Mouse (Mus musculus) ovary, postnatal 10 days (tissue): Measurements from ENCODE around the gene Ccdc24.
A peak's percentile ranks its signal among the peaks of the same experiment; 100 is the strongest.

Experiments used
- DNase-seq: peaks from one replicate; pipeline ENCODE4 v3.0.0; 2022; ENCODE audit warnings: low spot score

Gene Ccdc24

DNA sequence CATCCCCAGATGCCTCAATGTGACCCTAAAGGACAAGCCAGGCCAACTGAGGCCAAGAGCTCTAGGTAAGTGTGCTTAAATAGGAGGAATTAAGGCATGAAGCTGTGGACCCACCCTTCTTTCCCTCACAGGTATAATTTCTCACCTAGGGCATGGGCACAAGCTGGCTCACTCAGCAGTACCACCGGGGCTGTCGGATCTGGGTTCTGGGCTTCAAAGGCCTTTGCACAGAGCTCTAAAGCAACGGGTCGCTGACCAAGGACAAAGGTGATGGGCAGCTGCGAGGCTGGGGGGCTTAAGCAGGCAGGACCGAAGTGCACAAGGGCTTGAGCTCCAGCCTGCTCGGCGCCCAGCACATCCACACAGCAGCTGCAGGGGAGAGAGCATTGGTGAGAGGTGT lies 18.4 kb upstream of the Ccdc24 start:
- no peak for DNase-seq

DNA sequence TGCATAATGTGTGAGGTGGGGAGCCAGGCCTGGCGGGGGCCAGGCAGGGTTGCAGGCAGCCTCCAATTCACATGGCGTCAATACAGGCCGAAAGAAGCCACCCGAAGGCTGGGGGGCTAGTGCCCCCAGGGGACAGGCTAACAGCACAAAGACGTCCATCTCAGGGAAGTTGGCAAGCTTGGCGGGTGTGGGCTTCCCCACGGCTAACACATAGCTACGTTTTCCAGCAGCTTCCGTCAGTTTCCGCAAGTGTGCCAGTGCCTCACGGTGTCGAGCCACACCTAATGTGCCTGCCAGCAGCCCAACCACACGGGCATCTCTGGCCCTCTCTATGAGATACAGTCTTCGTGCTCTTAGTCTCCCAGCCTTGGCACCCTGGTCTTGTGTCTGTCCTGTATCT lies 17.7 kb upstream of the Ccdc24 start:
- DNase-seq, result no peak

DNA sequence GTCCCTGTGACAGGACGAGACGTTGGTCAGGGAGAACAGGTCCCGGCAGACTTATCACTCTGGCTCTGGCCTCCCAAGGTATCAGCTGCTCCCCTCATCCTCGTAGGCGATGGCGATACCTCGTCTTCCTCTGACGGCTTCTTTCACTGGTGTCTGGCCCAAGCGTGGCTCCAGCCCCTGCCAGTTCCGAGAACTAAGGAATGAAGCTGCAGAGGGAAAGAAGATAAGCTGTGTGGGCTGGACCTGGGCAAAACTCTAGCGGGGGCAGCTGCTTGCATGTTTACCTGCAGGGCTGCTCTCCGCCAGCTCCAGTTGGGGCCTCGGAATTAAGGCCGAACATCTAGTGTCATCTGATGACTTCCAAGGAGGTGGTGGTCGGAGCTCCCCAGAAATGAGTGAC lies 17.1 kb upstream of the Ccdc24 start:
- DNase-seq, result no peak

DNA sequence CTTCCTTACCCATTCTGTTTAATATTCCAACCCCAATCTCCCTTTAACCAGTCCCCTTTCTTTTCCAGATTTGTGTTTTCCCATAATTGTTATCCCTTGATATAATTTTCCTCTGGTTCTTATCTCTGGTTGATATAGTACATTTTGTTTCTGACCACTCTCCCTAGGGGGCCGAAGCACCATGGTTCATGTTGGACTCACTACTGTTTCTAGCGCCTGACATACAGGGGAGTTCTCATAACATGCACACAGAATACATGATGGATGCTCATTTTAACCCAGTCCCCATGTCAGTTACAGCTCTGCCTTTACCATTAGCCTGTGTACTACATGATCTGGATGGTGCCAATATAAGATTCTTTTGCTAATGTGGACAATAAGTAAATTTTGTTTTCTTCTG lies 15.6 kb upstream of the Ccdc24 start:
- DNase-seq, result no peak

DNA sequence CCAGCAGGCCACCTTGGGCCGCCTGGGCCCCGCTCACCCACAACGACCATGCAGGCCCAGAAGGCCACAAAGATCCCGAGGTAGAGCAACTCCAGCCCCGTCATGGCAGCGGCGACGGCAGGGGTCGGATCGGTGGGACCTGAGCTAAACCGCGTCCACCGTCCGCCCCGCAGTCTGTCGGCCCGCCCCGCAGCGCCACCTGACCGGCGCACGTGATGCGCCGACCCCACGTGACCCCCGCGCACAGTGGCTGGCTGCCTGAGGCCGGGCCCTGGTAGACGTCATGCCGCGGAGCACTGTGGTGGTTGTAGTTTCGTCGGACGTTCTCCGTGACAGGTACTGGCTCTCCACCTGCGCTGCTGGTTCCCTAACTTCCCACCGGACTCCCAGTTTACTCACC lies 14.8 kb upstream of the Ccdc24 start, which contains the start of gene Atp6v0b:
Gene Atp6v0b (minus strand): TSS at position 201 of the 400 bp plus-strand sequence.
- peak; percentile 81 for DNase-seq

DNA sequence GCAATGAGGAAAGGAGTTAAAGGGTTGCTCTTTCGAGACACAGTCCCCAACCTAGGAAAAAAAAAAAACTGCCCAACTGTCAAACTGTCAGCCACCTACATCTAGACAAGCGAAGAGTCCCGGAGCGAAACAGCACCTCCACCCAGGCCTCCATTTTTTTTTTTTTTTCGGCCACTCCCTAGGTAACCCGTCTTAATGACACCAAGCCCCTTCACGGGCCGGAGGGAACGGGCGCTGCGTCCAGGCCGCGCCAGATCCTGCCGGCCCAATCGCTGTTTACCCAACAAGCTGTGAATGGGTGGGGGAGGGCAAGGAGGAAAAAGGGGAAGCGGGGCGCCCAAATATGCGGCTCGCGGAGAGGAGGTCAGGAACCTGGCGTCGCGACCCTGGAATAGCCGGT lies 14.3 kb upstream of the Ccdc24 start:
- DNase-seq, result no peak

DNA sequence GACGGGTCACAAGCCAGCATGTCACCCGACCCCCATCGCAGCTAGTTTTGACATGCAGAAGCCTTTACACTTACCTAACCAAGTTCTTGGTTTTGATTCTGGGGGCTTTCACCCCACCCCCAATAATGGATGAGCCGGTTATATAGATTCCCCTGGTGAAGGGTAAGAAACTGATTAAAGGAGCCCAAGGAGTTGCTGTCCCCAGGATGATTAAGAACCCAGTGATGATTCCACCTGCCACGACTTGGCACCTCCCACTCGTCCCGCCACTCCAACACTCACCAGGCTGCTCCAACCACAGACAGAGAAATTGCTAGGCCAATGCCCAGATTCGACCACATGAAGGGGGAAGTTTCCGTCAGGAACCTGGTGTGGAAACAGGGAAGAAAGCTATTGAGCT lies 13.6 kb upstream of the Ccdc24 start:
- DNase-seq, result no peak

DNA sequence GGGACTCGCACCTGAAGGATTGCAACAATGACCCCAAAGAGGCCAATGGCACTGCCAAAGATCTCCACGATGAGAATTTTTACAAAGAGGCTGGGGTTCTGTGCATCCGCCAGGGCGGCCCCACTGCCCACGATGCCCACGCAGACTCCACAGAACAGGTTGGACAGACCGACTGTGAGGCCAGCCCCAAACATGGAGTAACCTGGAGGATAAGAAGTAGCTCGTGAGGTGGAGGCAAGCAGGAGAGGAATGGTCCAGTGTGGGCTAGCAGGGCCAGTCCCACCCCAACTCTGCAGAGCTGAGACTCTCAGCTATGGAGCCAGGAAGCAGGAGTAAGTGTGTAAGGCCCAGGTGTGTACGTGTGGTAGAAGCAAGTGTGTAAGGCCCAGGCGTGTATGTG lies 12.7 kb upstream of the Ccdc24 start:
- no peak for DNase-seq

DNA sequence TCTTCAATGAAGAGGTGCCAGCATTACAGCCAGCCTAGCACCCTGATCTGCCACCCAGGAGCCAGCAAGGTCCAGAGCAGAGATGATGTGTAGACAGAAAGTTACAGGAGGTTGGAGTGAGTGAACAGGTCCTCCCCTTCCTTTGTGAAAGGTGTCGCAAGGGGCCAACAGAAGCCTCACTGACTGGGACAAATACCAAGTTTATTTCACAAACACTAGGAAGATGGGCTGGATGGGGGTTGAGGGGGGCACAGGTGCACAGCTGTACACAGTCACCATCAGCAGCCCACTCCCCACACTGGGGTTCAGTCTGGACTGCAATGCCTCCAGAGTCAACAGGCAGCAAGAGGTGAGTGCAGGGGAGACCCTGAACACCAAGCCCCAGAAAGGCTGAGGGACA lies 11.8 kb upstream of the Ccdc24 start:
- no peak for DNase-seq

DNA sequence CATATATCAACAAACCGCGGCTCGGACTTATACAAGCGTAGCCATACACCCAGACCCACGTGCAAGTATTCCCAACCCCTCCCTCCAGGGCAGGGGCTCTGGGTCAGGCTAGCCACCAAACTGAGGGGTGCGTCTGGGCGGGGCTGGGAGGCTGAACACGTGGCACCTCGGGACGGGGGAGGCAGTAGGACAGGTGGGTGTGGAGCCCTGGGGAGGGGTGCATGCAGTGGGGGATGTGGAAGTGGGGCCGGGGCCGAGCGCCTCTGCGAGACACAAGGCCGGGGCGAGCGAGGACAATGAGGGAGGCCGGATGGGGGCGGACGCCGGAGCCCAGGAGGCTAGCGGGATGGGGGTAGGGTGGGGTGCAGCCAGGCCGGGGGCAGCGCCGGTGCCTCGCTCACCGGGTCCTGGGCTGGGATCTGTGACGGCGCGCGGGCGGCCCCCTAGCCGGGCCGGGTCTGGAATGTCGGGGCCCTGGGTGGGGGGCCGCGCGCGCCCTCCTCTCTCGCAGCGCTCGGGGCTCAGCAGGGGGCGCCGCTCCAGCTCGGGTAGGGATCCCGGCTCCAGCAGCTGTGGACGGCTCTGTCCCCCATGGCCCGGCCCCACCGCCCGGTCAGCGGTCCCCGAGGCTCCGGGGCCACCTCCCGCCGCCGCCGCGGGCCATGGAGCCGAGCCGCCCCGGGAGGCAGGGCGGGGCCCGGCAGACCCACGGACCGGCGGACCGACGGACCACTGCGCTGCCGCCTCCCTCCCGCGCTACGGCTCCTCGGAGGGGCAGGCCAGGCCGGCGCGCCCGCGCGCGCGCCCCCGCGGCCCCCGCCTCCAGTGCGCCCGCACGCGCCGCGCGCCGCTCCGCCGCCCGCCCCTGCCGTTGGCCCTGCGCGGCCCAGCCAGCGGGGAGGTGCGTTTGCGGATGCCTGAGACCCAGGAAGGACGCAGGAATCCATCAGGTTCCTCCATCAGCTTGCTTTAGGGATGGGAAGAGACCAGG lies 10.6 kb upstream of the Ccdc24 start, which contains the start of gene B4galt2:
Gene B4galt2 (minus strand): TSS at position 787 of the 991 bp plus-strand sequence.
- no peak for DNase-seq

DNA sequence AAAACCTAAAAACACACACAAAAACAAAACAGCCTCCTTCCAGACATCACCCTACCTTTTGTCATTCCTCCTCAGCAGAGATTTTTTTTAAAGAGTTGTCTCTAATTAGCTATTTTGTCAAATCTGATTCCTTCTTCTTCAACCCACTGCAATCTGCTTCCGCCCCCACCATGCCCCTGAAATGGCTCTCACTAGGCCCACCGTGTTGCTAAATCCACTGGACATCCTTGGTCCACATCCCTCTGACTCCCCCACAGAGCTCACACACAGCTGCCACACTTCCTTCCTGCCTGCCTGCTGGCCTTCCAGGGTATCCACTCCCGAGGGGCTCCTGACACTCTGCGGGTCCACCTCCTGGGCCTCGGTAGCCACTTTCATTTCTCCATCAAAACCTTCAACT lies 6.3 kb upstream of the Ccdc24 start:
- no peak for DNase-seq

DNA sequence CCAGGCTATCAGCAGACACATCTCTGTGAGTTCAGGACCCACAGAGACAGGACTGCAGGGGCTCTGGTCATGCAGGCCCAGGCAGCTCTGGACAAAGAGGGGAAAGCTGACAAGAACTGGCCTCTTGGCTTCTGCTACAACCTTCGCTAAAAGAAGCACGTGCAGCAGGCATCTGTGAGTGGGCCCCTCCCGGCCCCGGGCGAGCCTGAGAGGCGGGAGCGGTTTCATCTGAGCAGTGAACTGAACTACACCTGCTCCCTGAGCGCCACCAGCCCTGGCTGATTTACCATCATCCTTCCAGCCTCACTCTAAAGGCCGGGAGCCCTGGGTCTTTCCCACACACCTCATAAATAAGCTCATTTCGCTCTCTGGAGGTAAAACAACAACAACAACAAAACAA lies 5.9 kb upstream of the Ccdc24 start:
- no peak for DNase-seq

DNA sequence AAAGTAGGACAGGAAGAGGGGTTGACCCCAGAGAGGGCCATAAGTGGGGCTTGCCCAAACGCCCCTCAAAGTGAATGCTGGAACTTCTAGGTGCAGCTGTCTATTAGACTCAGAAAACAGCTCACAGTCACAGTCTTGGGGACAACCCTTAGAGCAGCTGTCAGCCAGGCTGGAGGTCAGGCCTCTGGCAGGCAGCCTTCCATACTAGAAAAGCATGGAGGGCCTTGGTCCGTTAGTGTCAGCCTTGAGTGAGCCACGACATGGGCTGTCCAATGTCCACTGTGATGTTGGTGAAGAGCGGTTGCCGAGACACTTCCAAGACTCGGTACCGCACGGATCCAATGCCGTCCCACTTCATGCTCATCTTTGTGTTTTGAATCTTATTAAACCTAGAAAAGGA lies 1.3 kb upstream of the Ccdc24 start:
- no peak for DNase-seq

DNA sequence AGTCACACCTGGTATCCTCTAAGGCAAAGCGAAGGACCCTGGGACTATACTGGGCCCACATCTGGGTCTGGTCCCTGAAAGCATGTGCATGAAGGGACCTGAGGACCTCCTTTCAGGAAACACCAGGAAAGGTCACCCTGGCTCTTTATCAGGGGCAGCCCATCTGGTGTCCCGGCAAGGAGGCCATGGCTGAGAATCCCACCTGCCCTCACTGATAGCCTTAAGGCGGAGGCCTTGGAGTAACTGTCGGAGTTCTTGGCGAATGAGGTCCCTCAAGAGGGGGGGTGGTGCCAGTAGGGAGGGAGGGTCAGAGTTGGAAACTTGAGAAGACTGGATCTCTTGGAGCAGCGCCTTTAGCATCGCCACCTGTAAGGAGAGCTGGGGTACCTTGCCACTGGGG lies 570 bp downstream of the Ccdc24 start:
- DNase-seq, result no peak

DNA sequence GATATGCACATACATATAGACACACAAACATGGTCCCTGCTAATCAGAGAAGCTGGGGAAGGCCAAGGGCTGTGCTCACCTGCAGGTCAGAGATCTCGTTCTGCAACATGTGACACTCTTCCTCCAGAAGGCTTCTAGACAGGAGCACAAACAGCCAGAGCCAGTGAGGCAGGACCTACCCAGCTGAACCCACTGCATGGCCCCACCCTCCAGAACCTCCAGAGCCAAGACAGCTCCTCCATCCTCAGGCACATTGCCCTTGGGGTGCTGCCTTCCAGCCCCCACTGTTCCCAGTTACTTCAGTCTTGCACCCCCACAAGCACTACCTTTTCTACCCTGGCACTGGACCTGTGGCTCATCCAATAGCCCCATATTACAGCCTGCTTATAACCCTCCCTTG lies 1.9 kb downstream of the Ccdc24 start:
- DNase-seq, result no peak

DNA sequence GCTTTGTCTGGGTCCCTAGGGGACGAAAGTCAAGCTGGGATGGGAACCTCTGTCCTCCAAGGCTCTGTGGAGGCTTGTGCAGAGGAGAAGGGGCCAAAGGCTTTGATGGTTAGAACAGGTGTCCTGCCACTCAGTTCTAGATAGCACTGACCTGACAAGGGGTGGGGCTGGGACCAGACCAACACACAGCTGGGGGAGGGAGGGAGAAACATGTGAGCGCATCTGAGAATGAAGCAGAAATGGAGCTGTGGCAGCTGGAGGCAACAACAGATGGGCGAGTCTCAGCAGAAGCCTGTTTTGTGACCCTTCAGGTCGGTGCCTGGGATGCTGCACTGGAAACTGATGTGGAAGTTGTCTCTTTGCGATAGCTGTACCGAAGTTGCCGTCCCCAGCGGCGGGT lies 3.0 kb downstream of the Ccdc24 start:
- no peak for DNase-seq

DNA sequence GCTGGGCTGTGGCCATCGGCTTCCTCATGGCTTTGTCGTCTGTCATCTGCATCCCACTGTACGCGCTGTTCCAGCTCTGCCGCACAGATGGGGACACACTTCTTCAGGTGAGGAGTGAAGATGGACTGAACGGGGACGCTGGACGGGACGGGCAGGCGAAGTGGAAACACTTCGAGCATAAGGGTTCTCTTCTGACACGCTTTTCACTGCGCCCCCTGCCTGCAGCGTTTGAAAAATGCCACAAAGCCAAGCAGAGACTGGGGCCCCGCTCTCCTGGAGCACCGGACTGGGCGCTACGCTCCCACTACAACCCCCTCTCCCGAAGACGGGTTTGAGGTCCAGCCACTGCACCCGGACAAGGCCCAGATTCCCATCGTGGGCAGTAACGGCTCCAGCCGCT lies 4.5 kb downstream of the Ccdc24 start:
- no peak for DNase-seq

DNA sequence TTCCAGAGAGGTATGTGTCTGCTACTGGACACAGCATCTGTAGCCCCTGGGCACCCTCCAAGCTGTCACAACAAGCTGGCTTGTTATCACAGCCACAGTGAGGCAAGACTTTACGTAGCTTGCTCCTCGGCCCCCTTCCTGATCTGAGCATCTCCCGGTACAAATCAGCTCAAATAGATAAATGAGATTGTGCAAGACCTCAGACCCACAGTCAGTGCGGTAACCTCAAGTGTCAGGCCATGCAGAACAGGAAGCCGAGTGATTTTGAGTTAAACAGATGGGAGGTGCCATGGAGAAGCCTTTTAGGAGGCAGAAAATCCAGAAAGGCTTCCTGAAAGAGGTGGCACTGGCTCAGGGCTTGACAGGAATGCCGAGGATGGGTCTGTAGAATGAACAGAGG lies 5.4 kb downstream of the Ccdc24 start:
- DNase-seq, result no peak

DNA sequence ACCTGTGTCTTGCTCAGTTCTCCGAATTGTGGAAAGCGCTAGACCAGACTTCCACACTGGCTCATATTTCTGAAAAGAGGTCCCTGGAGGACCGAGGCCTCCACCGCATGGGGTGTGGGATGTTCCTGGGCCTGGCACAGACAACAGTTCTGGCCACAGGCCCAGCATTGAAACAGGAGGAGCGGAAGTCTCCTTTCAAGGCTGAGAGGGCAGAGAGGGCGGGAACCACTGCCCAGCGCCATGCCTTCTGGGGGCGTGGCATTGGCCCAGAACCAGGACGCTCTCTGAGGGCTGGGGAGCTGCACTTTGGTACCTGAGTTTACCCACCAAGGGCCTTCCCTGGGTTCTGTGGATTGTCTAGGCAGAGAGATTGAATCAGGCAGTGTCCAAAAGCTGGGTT lies 6.3 kb downstream of the Ccdc24 start:
- DNase-seq, result peak; percentile 54

DNA sequence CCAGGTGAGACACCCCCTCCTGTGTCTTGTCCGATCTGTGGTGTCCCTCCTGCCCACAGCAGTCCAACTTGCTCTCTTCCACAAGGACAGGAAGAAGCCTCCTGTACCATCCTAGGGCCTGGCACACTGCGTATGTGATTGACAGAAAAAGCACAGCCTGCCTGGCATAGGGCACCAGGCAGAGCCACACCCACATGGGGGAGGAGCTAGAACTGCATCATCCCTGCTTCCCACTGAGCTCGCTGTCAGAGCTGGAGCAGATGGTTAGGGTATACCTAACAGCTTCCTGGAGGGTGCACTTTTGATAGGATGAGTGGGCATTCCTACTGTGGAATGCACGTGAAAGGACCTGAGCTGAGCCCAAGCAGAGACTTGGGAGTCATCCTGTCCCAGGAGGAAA lies 9.5 kb downstream of the Ccdc24 start:
- no peak for DNase-seq

DNA sequence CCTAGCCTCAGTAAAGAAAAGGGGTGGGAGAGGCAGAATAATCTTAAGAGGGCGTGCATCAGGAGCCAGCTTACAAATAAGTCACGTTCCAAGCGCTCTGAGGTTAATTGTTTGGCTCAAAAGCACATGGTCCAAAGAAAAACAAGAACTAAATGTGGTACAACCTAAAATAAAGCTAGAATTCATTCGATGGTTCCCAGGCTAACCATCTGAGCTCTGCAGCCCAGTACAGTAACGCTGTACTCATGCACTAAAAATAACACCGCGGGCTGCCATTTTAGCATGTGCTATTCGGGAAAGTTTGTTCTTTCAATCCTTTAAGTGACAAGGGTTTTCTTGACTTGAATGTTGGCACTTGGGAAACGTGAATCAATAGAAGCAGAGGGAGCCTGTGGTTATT lies 11.8 kb downstream of the Ccdc24 start:
- no peak for DNase-seq

DNA sequence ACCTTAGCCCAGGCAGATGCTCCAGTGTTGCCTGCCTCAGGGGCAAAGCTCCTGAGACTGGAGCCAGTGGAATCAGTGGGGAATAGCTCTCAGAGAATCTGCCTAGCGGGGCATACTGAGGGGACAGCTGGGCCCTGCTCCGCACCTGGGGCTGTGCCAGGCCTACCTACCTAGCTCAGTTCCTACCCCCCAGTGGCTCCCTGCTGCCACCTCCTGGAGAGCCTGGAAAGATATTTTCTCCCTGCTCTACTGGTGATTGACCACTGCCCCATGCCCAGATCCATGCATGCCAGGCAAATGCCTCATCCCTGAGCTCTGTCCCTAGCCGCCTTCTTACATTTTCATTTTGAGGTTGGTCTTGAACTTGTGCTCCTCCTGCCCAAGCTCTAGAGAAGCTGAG lies 13.6 kb downstream of the Ccdc24 start:
- DNase-seq, result no peak

DNA sequence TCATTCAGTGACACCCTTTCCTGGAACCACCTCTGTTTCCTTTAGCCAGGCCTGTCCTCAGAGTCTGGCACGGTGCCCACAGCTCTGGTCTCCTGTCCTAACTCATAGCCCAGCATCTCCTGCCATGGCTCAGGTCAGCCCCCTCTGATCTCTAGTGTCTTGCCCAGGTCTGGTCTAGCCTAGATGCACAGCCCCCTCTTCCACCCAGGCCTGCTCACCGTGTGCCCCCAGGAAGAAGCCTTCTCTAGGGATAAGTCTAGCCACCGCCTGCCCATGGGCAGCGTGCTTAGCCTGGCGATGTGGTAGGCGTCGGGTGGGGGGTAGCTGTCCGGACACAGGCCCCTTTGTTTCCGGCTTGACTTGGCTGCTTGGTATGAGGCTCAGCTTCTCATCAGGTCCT lies 17.2 kb downstream of the Ccdc24 start:
- no peak for DNase-seq
